Mouse (Mus musculus): Measurements from ENCODE around the gene Pgghg. TPM values are rescaled to one million over a fixed set of nuclear protein-coding genes. Genes with fewer than 3 reads are reported as not detected.

Pgghg gene
- polyA plus RNA-seq, 1 experiment from 2014 or later: 12.4 TPM

- Histone ChIP-seq H3K4me1 (ENCODE audit: control insufficient read depth, insufficient read depth, low read length) (peaks cover 9% of the 10 kb centered on the region), H3K27me3 (ENCODE audit: control insufficient read depth, insufficient read depth, low read length) (peaks cover 63% of the 10 kb centered on the region), H3K9me3 (replicated peaks; ENCODE audit: control insufficient read depth, low read length) (no peaks in the 10 kb centered on the region), H3K4me3 (ENCODE audit: low read length) (no peak within 1 kb of the TSS), H3K4me2 (ENCODE audit: low read depth, low read length) (no peak within 1 kb of the TSS), H3K27ac (ENCODE audit: low read length) (no peak within 1 kb of the TSS), H3K9ac (ENCODE audit: low read length) (no peak within 1 kb of the TSS), H3K36me3 (ENCODE audit: control insufficient read depth, insufficient read depth) (no peaks in the 10 kb centered on the region)
- ATAC-seq (replicated peaks; ENCODE audit: extremely low read depth, insufficient read depth, low FRiP score): no peak
- 66% methylated on average over 8 of the region's 8 CpGs for WGBS
Measured at GRCm38 (mm10) chr7:140920418-140921029, 20.7 kb upstream of the Pgghg start, which contains the start of gene Nlrp6. TSS of gene Nlrp6 (plus strand) at chr7:140920902.

GRCm38 (mm10) chr7:140921225-140921975, 19.8 kb upstream of the Pgghg start:
- no peaks in the 10 kb centered on the region for H3K9me3 ChIP-seq (replicated peaks; ENCODE audit: control insufficient read depth, low read length)
- WGBS: 23% methylated on average over 22 of the region's 22 CpGs
- H3K4me2 ChIP-seq (ENCODE audit: low read depth, low read length): peak overlapping the region; percentile 67; the same call in 1 of the 2 replicates
- H3K27ac ChIP-seq (ENCODE audit: low read length): no peak overlapping the region
- no peak for ATAC-seq (replicated peaks; ENCODE audit: extremely low read depth, insufficient read depth, low FRiP score)
- H3K9ac ChIP-seq (ENCODE audit: low read length): no peak overlapping the region
- H3K4me1 ChIP-seq (ENCODE audit: control insufficient read depth, insufficient read depth, low read length): peaks cover 9% of the 10 kb centered on the region
- no peak overlapping the region for H3K4me3 ChIP-seq (ENCODE audit: low read length)
- H3K36me3 ChIP-seq (ENCODE audit: control insufficient read depth, insufficient read depth): no peaks in the 10 kb centered on the region
- peaks cover 63% of the 10 kb centered on the region for H3K27me3 ChIP-seq (ENCODE audit: control insufficient read depth, insufficient read depth, low read length)

- ATAC-seq (replicated peaks; ENCODE audit: extremely low read depth, insufficient read depth, low FRiP score): no peak
- Histone ChIP-seq H3K9ac (ENCODE audit: low read length) (peak overlapping the region; percentile 41), H3K9me3 (replicated peaks; ENCODE audit: control insufficient read depth, low read length) (no peaks in the 10 kb centered on the region), H3K27ac (ENCODE audit: low read length) (no peak overlapping the region), H3K4me2 (ENCODE audit: low read depth, low read length) (peak overlapping the region; percentile 67), H3K4me1 (ENCODE audit: control insufficient read depth, insufficient read depth, low read length) (peaks cover 9% of the 10 kb centered on the region), H3K4me3 (ENCODE audit: low read length) (peak overlapping the region; percentile 52), H3K36me3 (ENCODE audit: control insufficient read depth, insufficient read depth) (no peaks in the 10 kb centered on the region), H3K27me3 (ENCODE audit: control insufficient read depth, insufficient read depth, low read length) (peaks cover 63% of the 10 kb centered on the region)
- 2% methylated on average over 49 of the region's 49 CpGs for WGBS
Measured at GRCm38 (mm10) chr7:140922398-140923069, 18.7 kb upstream of the Pgghg start.

- ATAC-seq (replicated peaks; ENCODE audit: extremely low read depth, insufficient read depth, low FRiP score): no peak
- peak overlapping the region; percentile 52 for H3K4me3 ChIP-seq (ENCODE audit: low read length)
- no peaks in the 10 kb centered on the region for H3K36me3 ChIP-seq (ENCODE audit: control insufficient read depth, insufficient read depth)
- no peak overlapping the region for H3K27ac ChIP-seq (ENCODE audit: low read length)
- H3K27me3 ChIP-seq (ENCODE audit: control insufficient read depth, insufficient read depth, low read length): peaks cover 61% of the 10 kb centered on the region
- 23% methylated on average over 30 of the region's 30 CpGs for WGBS
- H3K9ac ChIP-seq (ENCODE audit: low read length): no peak overlapping the region; the same call in 1 of the 2 replicates
- no peaks in the 10 kb centered on the region for H3K9me3 ChIP-seq (replicated peaks; ENCODE audit: control insufficient read depth, low read length)
- H3K4me2 ChIP-seq (ENCODE audit: low read depth, low read length): peak overlapping the region; percentile 67
- peaks cover 9% of the 10 kb centered on the region for H3K4me1 ChIP-seq (ENCODE audit: control insufficient read depth, insufficient read depth, low read length)
Measured at GRCm38 (mm10) chr7:140923070-140923775, 18.0 kb upstream of the Pgghg start.

- H3K9me3 ChIP-seq (replicated peaks; ENCODE audit: control insufficient read depth, low read length): no peaks in the 10 kb centered on the region
- no peak overlapping the region for H3K9ac ChIP-seq (ENCODE audit: low read length)
- no peak for ATAC-seq (replicated peaks; ENCODE audit: extremely low read depth, insufficient read depth, low FRiP score)
- no peak overlapping the region for H3K27ac ChIP-seq (ENCODE audit: low read length)
- H3K27me3 ChIP-seq (ENCODE audit: control insufficient read depth, insufficient read depth, low read length): peaks cover 31% of the 10 kb centered on the region
- peaks cover 9% of the 10 kb centered on the region for H3K4me1 ChIP-seq (ENCODE audit: control insufficient read depth, insufficient read depth, low read length)
- no peak overlapping the region for H3K4me2 ChIP-seq (ENCODE audit: low read depth, low read length)
- 79% methylated on average over 6 of the region's 6 CpGs for WGBS
- no peak overlapping the region for H3K4me3 ChIP-seq (ENCODE audit: low read length)
- H3K36me3 ChIP-seq (ENCODE audit: control insufficient read depth, insufficient read depth): no peaks in the 10 kb centered on the region
Measured at GRCm38 (mm10) chr7:140927181-140927580, 14.0 kb upstream of the Pgghg start.

GRCm38 (mm10) chr7:140938436-140938835, 2.8 kb upstream of the Pgghg start:
- H3K4me2 ChIP-seq (ENCODE audit: low read depth, low read length): no peak overlapping the region
- H3K9me3 ChIP-seq (replicated peaks; ENCODE audit: control insufficient read depth, low read length): no peaks in the 10 kb centered on the region
- 46% methylated on average over 3 of the region's 3 CpGs for WGBS
- no peak for ATAC-seq (replicated peaks; ENCODE audit: extremely low read depth, insufficient read depth, low FRiP score)
- no peak overlapping the region for H3K4me3 ChIP-seq (ENCODE audit: low read length)
- H3K9ac ChIP-seq (ENCODE audit: low read length): no peak overlapping the region
- H3K27ac ChIP-seq (ENCODE audit: low read length): no peak overlapping the region
- peaks cover 8% of the 10 kb centered on the region for H3K4me1 ChIP-seq (ENCODE audit: control insufficient read depth, insufficient read depth, low read length)
- H3K27me3 ChIP-seq (ENCODE audit: control insufficient read depth, insufficient read depth, low read length): peaks cover 2% of the 10 kb centered on the region; the same call in 1 of the 2 replicates
- no peaks in the 10 kb centered on the region for H3K36me3 ChIP-seq (ENCODE audit: control insufficient read depth, insufficient read depth)

- Histone ChIP-seq H3K36me3 (ENCODE audit: control insufficient read depth, insufficient read depth) (no peaks in the 10 kb centered on the region), H3K9ac (ENCODE audit: low read length) (no peak overlapping the region), H3K4me3 (ENCODE audit: low read length) (no peak overlapping the region), H3K4me2 (ENCODE audit: low read depth, low read length) (no peak overlapping the region), H3K4me1 (ENCODE audit: control insufficient read depth, insufficient read depth, low read length) (peaks cover 8% of the 10 kb centered on the region), H3K27me3 (ENCODE audit: control insufficient read depth, insufficient read depth, low read length) (peaks cover 2% of the 10 kb centered on the region; the same call in 1 of the 2 replicates), H3K27ac (ENCODE audit: low read length) (no peak overlapping the region), H3K9me3 (replicated peaks; ENCODE audit: control insufficient read depth, low read length) (no peaks in the 10 kb centered on the region)
- no peak for ATAC-seq (replicated peaks; ENCODE audit: extremely low read depth, insufficient read depth, low FRiP score)
- WGBS: 23% methylated on average over 2 of the region's 2 CpGs
Measured at GRCm38 (mm10) chr7:140938896-140939295, 2.3 kb upstream of the Pgghg start.

GRCm38 (mm10) chr7:140939669-140940171, 1.5 kb upstream of the Pgghg start:
- H3K4me1 ChIP-seq (ENCODE audit: control insufficient read depth, insufficient read depth, low read length): peaks cover 8% of the 10 kb centered on the region
- no peaks in the 10 kb centered on the region for H3K9me3 ChIP-seq (replicated peaks; ENCODE audit: control insufficient read depth, low read length)
- no peak overlapping the region for H3K4me3 ChIP-seq (ENCODE audit: low read length)
- H3K36me3 ChIP-seq (ENCODE audit: control insufficient read depth, insufficient read depth): no peaks in the 10 kb centered on the region
- H3K4me2 ChIP-seq (ENCODE audit: low read depth, low read length): no peak overlapping the region
- H3K27ac ChIP-seq (ENCODE audit: low read length): no peak overlapping the region
- H3K9ac ChIP-seq (ENCODE audit: low read length): no peak overlapping the region
- ATAC-seq (replicated peaks; ENCODE audit: extremely low read depth, insufficient read depth, low FRiP score): no peak
- peaks cover 2% of the 10 kb centered on the region; the same call in 1 of the 2 replicates for H3K27me3 ChIP-seq (ENCODE audit: control insufficient read depth, insufficient read depth, low read length)
- 15% methylated on average over 7 of the region's 8 CpGs for WGBS

All from heart, embryonic 16.5 days (tissue).